Mouse (Mus musculus) CH12.LX (cell line): ENCODE measurements around the gene 1700003H04Rik. TPM values are rescaled to one million over a fixed set of nuclear protein-coding genes. Genes with fewer than 3 reads are reported as not detected.

Source experiments
- polyA plus RNA-seq: library from polyadenylated mRNA; unstranded; fragments of >175 nt; gene quantifications from 2 replicates; pipeline ENCODE4 v1.2.1, GENCODE M21; 2012; ENCODE audit warnings: low read depth; ENCODE audit not compliant: insufficient read length
- total RNA-seq, 2 experiments: library from RNA; depleted of rRNA; stranded (reverse); fragments of 300-350 nt in 1 of 2; fragments of >200 nt in 1 of 2; gene quantifications; 2 replicates each; pipeline ENCODE4 v1.2.3; 2012 to 2014

1700003H04Rik gene
- total and polyA plus RNA-seq, 3 experiments, result not detected

Other genes starting within 250 kb of the 1700003H04Rik start
- not detected in 2 replicates for gene 1700006A11Rik, start 155.1 kb downstream of the 1700003H04Rik start, total RNA-seq (2012; rRNA removed)
- not detected in 2 replicates for gene 1700006A11Rik, start 155.1 kb downstream of the 1700003H04Rik start, total RNA-seq (2014; rRNA removed)
- gene 1700006A11Rik, start 155.1 kb downstream of the 1700003H04Rik start, polyA plus RNA-seq, result not detected in 2 replicates